ENCODE assay signal across 8 mouse cellular contexts in the genomic region with DNA sequence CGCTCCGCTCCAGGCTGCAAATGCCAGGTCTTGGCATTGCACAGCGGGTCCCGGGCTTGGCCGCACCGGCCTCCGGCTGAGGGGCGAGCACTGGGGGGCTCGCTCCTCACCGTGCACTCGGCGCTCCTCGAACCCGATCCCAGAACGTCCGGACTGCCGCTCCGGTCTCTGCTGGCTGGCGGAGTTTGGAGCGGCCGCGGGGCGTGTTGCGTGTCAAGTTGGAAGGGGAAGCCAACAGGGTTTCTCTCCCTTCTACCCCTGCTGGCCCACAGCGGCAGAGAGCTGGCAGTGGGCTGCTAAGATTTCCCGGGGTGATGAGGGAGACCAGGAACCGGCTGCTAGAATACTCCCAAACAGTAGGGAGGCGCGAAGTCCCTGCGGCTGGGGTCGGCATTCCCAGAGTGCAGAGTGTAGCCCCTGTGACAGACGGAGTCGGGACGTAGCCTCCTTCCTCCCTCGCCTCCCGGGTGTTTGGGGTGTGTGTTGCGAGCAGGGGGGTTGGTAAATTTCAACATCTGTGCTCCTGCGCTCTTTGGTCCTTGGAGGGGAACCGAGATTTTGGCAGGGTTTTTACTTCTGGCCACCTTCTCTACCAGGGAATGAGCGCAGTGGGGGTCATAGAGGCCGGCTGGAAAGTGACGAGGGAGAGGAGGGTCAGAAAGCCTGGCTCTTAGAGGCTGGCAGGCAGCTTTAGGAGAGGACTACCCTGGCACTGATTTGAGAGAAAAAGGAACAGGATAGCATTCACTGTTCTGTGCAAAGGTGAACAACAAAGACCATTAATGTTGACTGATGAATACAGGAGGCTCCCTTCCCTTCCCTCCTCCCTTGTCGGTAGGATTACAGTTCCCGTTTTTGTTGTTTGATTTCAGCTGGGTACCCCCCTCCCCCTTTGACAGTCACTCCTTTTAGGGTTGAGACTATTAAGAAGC. TPM values are rescaled to one million over a fixed set of nuclear protein-coding genes. Genes with fewer than 3 reads are reported as not detected.
DNase-seq lines count a peak whose midpoint lies in the region; ATAC-seq and TF ChIP-seq lines count a peak whose summit lies in the region.

No protein-coding gene starts in this region.

- TF ChIP-seq CTCF in G1E (IDR thresholded peaks at IDR 0.05; ENCODE audit: low read depth, low read length): no peak
- no peak for TF ChIP-seq CTCF in bone marrow, adult 2 months (IDR thresholded peaks at IDR 0.05; ENCODE audit: control insufficient read depth, insufficient read depth, low read length)
- TF ChIP-seq CTCF in embryonic fibroblast, embryonic 13.5 days (IDR thresholded peaks at IDR 0.05; ENCODE audit: borderline replicate concordance, insufficient read depth, low read length): no peak

- WGBS in bone marrow, adult 2 months: under 1% methylated on average over 44 of the region's 44 CpGs
- WGBS in heart, embryonic 16.5 days: under 1% methylated on average over 44 of the region's 44 CpGs
- under 1% methylated on average over 44 of the region's 44 CpGs for WGBS in lung, embryonic 15.5 days

- peaks cover 38% of the 10 kb centered on the region for H3K27me3 ChIP-seq in G1E (ENCODE audit: insufficient read depth, low read length)
- H3K27me3 ChIP-seq in heart, embryonic 16.5 days (ENCODE audit: control insufficient read depth, insufficient read depth, low read length): no peaks in the 10 kb centered on the region
- no peaks in the 10 kb centered on the region for H3K27me3 ChIP-seq in lung, embryonic 15.5 days

- H3K9me3 ChIP-seq in G1E (replicated peaks): no peaks in the 10 kb centered on the region
- no peaks in the 10 kb centered on the region for H3K9me3 ChIP-seq in heart, embryonic 16.5 days (replicated peaks; ENCODE audit: control insufficient read depth, low read length)
- H3K9me3 ChIP-seq in lung, embryonic 15.5 days: no peaks in the 10 kb centered on the region

- ATAC-seq in G1E (ENCODE audit: extremely low read depth, insufficient number of reproducible peaks, low FRiP score, poor library complexity, severe bottlenecking): no peak
- ATAC-seq in heart, embryonic 16.5 days (replicated peaks; ENCODE audit: extremely low read depth, insufficient read depth, low FRiP score): peak; percentile 16
- peak; percentile 28; the same call in 1 of the 2 replicates for ATAC-seq in lung, embryonic 15.5 days (ENCODE audit: borderline replicate concordance, extremely low read depth, low FRiP score, low TSS enrichment)
- no peak for ATAC-seq in inflammation-experienced regulatory T-cells, adult 6 months

- H3K4me1 ChIP-seq in G1E (ENCODE audit: insufficient read depth, low read depth, low read length): peaks cover 17% of the 10 kb centered on the region
- H3K4me1 ChIP-seq in bone marrow, adult 2 months (ENCODE audit: control insufficient read depth, insufficient read depth, low read length): no peaks in the 10 kb centered on the region
- no peaks in the 10 kb centered on the region; the same call in 1 of the 2 replicates for H3K4me1 ChIP-seq in embryonic fibroblast, embryonic 13.5 days (ENCODE audit: control insufficient read depth, insufficient read depth, low read length)
- H3K4me1 ChIP-seq in heart, embryonic 16.5 days (ENCODE audit: control insufficient read depth, insufficient read depth, low read length): peaks cover 13% of the 10 kb centered on the region
- H3K4me1 ChIP-seq in lung, embryonic 15.5 days: peaks cover 31% of the 10 kb centered on the region

- peak overlapping the region; percentile 97 for H3K4me2 ChIP-seq in heart, embryonic 16.5 days (ENCODE audit: low read depth, low read length)
- H3K4me2 ChIP-seq in lung, embryonic 15.5 days: peak overlapping the region; percentile 84

- no peak for TF ChIP-seq POLR2A in bone marrow, adult 2 months (IDR thresholded peaks at IDR 0.05; ENCODE audit: borderline replicate concordance, control insufficient read depth, low read depth, low read length)
- TF ChIP-seq POLR2A in embryonic fibroblast, embryonic 13.5 days (IDR thresholded peaks at IDR 0.05; ENCODE audit: low read depth, low read length): no peak

- peaks cover 9% of the 10 kb centered on the region for H3K36me3 ChIP-seq in G1E (replicated peaks)
- no peaks in the 10 kb centered on the region for H3K36me3 ChIP-seq in heart, embryonic 16.5 days (ENCODE audit: control insufficient read depth, insufficient read depth)
- H3K36me3 ChIP-seq in lung, embryonic 15.5 days: no peaks in the 10 kb centered on the region

- H3K4me3 ChIP-seq in G1E (ENCODE audit: low read depth, low read length): peak overlapping the region; percentile 87
- H3K4me3 ChIP-seq in bone marrow, adult 2 months (replicated peaks; ENCODE audit: control insufficient read depth, low read depth, low read length): peak overlapping the region; percentile 88
- peak overlapping the region; percentile 79 for H3K4me3 ChIP-seq in embryonic fibroblast, embryonic 13.5 days (ENCODE audit: insufficient read depth, low read length)
- H3K4me3 ChIP-seq in heart, embryonic 16.5 days (ENCODE audit: low read length): peak overlapping the region; percentile 82
- peak overlapping the region; percentile 78 for H3K4me3 ChIP-seq in lung, embryonic 15.5 days

- no peak for DNase-seq in G1E (ENCODE audit: low spot score)
- peak; percentile 68 to 78 for DNase-seq in kidney, postnatal 4 days
- peak; percentile 56 for DNase-seq in ovary, postnatal 36 days (ENCODE audit: low spot score)

- H3K9ac ChIP-seq in heart, embryonic 16.5 days (ENCODE audit: low read length): peak overlapping the region; percentile 90
- H3K9ac ChIP-seq in lung, embryonic 15.5 days: peak overlapping the region; percentile 80

- H3K27ac ChIP-seq in bone marrow, adult 2 months (ENCODE audit: control insufficient read depth, insufficient read depth, low read depth, low read length, poor library complexity): peak overlapping the region; percentile 45; the same call in 1 of the 2 replicates
- H3K27ac ChIP-seq in embryonic fibroblast, embryonic 13.5 days (ENCODE audit: insufficient read depth, low read length): peak overlapping the region; percentile 18; the same call in 1 of the 2 replicates
- peak overlapping the region; percentile 82 for H3K27ac ChIP-seq in heart, embryonic 16.5 days (ENCODE audit: low read length)
- H3K27ac ChIP-seq in lung, embryonic 15.5 days: peak overlapping the region; percentile 85

RNA-seq across cellular contexts. Expression of a gene that starts 1.0 kb away (rescaled TPM):
- 0.68 TPM in 1 of 2 replicates, not detected in the other for total RNA-seq in G1E (2014; fragmentation: Nextera tagmentation)
- 0.64 and 1.2 TPM in 2 replicates for total RNA-seq in G1E (2017)
- 0.01 TPM in 2 replicates for polyA plus RNA-seq in G1E (2012)
- polyA plus RNA-seq in bone marrow, adult 2 months (2011; ENCODE audit: insufficient read depth, insufficient read length, low replicate concordance, missing spikeins): 1.5 and 2.6 TPM in 2 replicates
- 12.0 and 12.7 TPM in 2 replicates for polyA plus RNA-seq in embryonic fibroblast, embryonic 13.5 days (2011; ENCODE audit: insufficient read length, low read depth, missing spikeins)
- 6.4 and 9.6 TPM in 2 replicates for polyA plus RNA-seq in heart, embryonic 16.5 days (2015; fragmentation: Nextera tagmentation; extraction: Ambion mirVana)
- 23.2 and 28.0 TPM in 2 replicates for polyA plus RNA-seq in lung, embryonic 15.5 days (2015; fragmentation: Nextera tagmentation; extraction: Ambion mirVana)
- 1 to 10 TPM in 1 of 3 experiments, under 1 TPM in 2; 0.79 to 1.2 (median 0.80) TPM for polyA plus RNA-seq in inflammation-experienced regulatory T-cells, adult 6 months (2017; shearing (Covaris generic))

RNA-seq across cellular contexts. Expression of a gene that starts 1.0 kb away (rescaled TPM):
- 51.7 and 57.6 TPM in 2 replicates for total RNA-seq in G1E (2014; fragmentation: Nextera tagmentation)
- total RNA-seq in G1E (2017): 55.8 and 56.5 TPM in 2 replicates
- polyA plus RNA-seq in G1E (2012): 4.5 and 5.6 TPM in 2 replicates
- 3.7 and 7.8 TPM in 2 replicates for polyA plus RNA-seq in bone marrow, adult 2 months (2011; ENCODE audit: insufficient read depth, insufficient read length, low replicate concordance, missing spikeins)
- 15.4 and 22.6 TPM in 2 replicates for polyA plus RNA-seq in embryonic fibroblast, embryonic 13.5 days (2011; ENCODE audit: insufficient read length, low read depth, missing spikeins)
- 28.0 and 28.4 TPM in 2 replicates for polyA plus RNA-seq in heart, embryonic 16.5 days (2015; fragmentation: Nextera tagmentation; extraction: Ambion mirVana)
- 41.5 and 43.8 TPM in 2 replicates for polyA plus RNA-seq in lung, embryonic 15.5 days (2015; fragmentation: Nextera tagmentation; extraction: Ambion mirVana)
- polyA plus RNA-seq in inflammation-experienced regulatory T-cells, adult 6 months (2017; shearing (Covaris generic)): 10 to 100 TPM; 32.8 to 38.7 (median 38.7) TPM

Comparison
In these comparisons a context has a peak if more than half of its experiments do, and no peak if none do; other contexts are left out.
1. ATAC-seq: peak in heart, embryonic 16.5 days (single experiment) and lung, embryonic 15.5 days (single experiment); none in G1E (single experiment) and inflammation-experienced regulatory T-cells, adult 6 months (single experiment).
2. H3K27ac ChIP-seq: peak in every context shown above with its lines; median percentile 85 in lung, embryonic 15.5 days; 82 in heart, embryonic 16.5 days; 45 in bone marrow, adult 2 months; 18 in embryonic fibroblast, embryonic 13.5 days.
3. Peak in every context shown above with its lines, with median percentiles within 50 percentile points of each other: H3K4me3 ChIP-seq.